Mouse (Mus musculus) embryonic facial prominence, embryonic 12.5 days (tissue): Measurements from ENCODE around the gene Hist1h1b. TPM values are rescaled to one million over a fixed set of nuclear protein-coding genes. Genes with fewer than 3 reads are reported as not detected.
A peak's percentile ranks its signal among the peaks of the same experiment; 100 is the strongest.
"Not testable (repeated sequence)": the region's sequence is repeated elsewhere in the genome, so short reads cannot be mapped to it uniquely, and the experiment has no call there.

Experiments used
- ATAC-seq: fragments of 200-750 bp; cut with Nextera tagmentation; 2 replicates; pipeline ENCODE4 v1.8.0; 2017; ENCODE audit not compliant: insufficient number of reproducible peaks, insufficient read depth, low FRiP score, low TSS enrichment
- H3K27ac ChIP-seq: fragments of 300-500 bp; sonication (generic); 2 replicates; pipeline ENCODE4 v1.5.1; 2016; ENCODE audit warnings: mild to moderate bottlenecking
- H3K27me3 ChIP-seq: fragments of 300-500 bp; sonication (generic); 2 replicates; pipeline ENCODE4 v1.6.1; 2016; ENCODE audit warnings: mild to moderate bottlenecking, moderate library complexity
- H3K36me3 ChIP-seq: fragments of 300-500 bp; sonication (generic); 2 replicates; pipeline ENCODE4 v1.6.1; 2016; ENCODE audit warnings: mild to moderate bottlenecking
- H3K4me1 ChIP-seq: fragments of 300-500 bp; sonication (generic); 2 replicates; pipeline ENCODE4 v1.6.1; 2016
- H3K4me2 ChIP-seq: fragments of 300-500 bp; sonication (generic); replicated peaks from 2 replicates; pipeline ENCODE4 v1.6.1; 2016; ENCODE audit warnings: mild to moderate bottlenecking, moderate library complexity
- H3K4me3 ChIP-seq: fragments of 300-500 bp; sonication (generic); 2 replicates; pipeline ENCODE4 v1.5.1; 2016; ENCODE audit warnings: mild to moderate bottlenecking
- H3K9ac ChIP-seq: fragments of 300-500 bp; sonication (generic); 2 replicates; pipeline ENCODE4 v1.6.1; 2016; ENCODE audit warnings: mild to moderate bottlenecking, moderate library complexity
- H3K9me3 ChIP-seq: fragments of 300-500 bp; sonication (generic); 2 replicates; pipeline ENCODE4 v1.6.1; 2016; ENCODE audit warnings: mild to moderate bottlenecking, moderate library complexity
- WGBS: fragments of 180-500 bp; shearing (Covaris S2); methylation state at CpG from one replicate; pipeline ENCODE4 v1.1.7; 2016; 5-methylcytosine and 5-hydroxymethylcytosine counted together
- microRNA-seq: library from miRNA; unstranded; fragments of <30 nt; microRNA quantifications from one replicate; pipeline ENCODE4, GENCODE M21; 2017
- polyA plus RNA-seq: library from polyadenylated mRNA; unstranded; fragments of >200 nt; fragmentation: Nextera tagmentation; extraction: Ambion mirVana; gene quantifications from 2 replicates; pipeline ENCODE4 v1.2.1, GENCODE M21; 2016

Hist1h1b gene
- polyA plus RNA-seq, 1 experiment from 2014 or later = 35.4 TPM

DNA sequence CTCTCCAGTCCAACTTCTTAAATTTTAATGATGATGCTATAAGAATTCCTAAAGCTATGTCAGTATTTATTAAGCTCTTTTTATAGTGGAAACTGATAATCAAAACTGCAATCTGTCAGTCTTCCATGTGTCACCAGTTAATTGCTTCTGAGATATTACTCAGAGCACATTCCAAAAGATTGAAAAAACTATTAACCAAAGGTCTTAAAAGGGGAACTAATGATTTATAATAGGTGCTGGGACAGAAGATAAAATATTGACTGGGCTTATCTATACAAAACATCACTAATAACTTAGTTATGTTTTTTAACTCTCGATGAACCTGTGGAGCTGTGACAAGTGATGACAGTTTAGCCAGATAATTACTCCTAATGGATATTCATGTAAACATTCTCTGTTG, 35.4 kb downstream of the Hist1h1b start:
- H3K4me2 ChIP-seq = no peak overlapping the region
- no peak for ATAC-seq
- no peak overlapping the region for H3K27ac ChIP-seq
- no peaks in the 10 kb centered on the region for H3K36me3 ChIP-seq
- no peak overlapping the region for H3K4me3 ChIP-seq
- no peaks in the 10 kb centered on the region for H3K27me3 ChIP-seq
- 84% methylated on average over 1 of the region's 1 CpGs for WGBS
- no peaks in the 10 kb centered on the region for H3K9me3 ChIP-seq
- H3K9ac ChIP-seq = no peak overlapping the region
- peaks cover 6% of the 10 kb centered on the region; the same call in 1 of the 2 replicates for H3K4me1 ChIP-seq

GRCm38 (mm10) chr13:21734906-21735767, 45.3 kb downstream of the Hist1h1b start, which contains the start of gene Hist1h4j:
TSS of gene Hist1h4j (plus strand) at chr13:21735064.
- not testable (repeated sequence) for H3K36me3 ChIP-seq, H3K9me3 ChIP-seq, H3K27me3 ChIP-seq
- Histone ChIP-seq H3K4me2 (peak within 1 kb of the TSS; percentile 63), H3K27ac (peak within 1 kb of the TSS; percentile 98), H3K9ac (peak within 1 kb of the TSS; percentile 62), H3K4me3 (peak within 1 kb of the TSS; percentile 55), H3K4me1 (peaks cover 12% of the 10 kb centered on the region)
- under 1% methylated on average over 44 of the region's 56 CpGs for WGBS
- ATAC-seq = peak; percentile 90

DNA sequence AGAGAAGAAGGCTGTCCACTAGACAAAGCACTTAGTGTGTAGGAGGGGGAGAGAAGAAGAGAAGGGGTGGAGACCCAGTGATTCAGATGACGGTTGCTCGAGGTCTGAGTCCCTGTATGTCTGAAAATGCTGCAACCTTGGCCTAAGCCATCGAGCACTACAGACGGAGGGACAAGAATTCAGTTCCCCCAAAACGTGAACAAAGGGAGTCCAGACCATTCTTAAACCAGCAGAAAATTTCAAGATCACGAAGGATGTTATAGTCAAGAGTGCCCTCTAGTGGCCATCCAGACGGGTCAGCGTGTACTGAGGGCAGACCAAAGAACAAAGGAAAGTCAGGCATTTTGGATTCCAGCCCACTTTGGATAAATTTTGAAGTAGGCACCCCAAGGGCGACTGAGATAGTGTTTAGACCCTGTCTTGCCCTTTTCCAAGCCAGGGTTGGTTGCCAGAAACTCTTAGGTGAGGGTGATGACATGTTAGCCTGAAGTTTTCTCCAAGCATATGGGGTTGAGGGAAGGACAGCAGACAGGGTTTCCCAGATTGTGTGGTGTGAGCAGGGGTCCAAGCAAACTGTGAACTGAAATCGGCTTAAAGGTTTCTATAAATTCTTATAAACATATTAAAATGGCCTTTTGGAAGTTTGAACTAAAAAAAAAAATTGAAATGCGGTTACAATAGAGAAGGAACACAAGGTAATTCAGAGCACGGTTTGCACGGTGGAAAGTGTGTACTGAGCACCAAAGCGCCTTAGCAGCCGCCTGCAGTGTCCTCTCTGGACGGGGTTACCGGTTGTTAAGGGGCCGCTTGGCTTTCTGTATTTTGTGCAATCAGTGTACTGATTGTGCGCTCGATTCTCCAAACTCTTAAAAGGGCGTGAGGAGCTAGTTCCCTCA, 46.2 kb downstream of the Hist1h1b start:
- Histone ChIP-seq H3K36me3 (no peaks in the 10 kb centered on the region), H3K4me3 (peak overlapping the region; percentile 55), H3K9ac (peak overlapping the region; percentile 59), H3K27me3 (no peaks in the 10 kb centered on the region), H3K4me1 (peaks cover 12% of the 10 kb centered on the region), H3K9me3 (no peaks in the 10 kb centered on the region), H3K27ac (peak overlapping the region; percentile 98), H3K4me2 (peak overlapping the region; percentile 63)
- ATAC-seq = peak; percentile 79
- WGBS = under 1% methylated on average over 21 of the region's 21 CpGs

- 0 out of 2 replicates have a peak overlapping the region, but pooled peaks have one; percentile 21 for H3K9ac ChIP-seq
- ATAC-seq = no peak
- no peak overlapping the region for H3K4me3 ChIP-seq
These were observed 47.0 kb downstream of the Hist1h1b start for GRCm38 (mm10) chr13:21733466-21733865.

More at GRCm38 (mm10) chr13:21733466-21733865, 47.0 kb downstream of the Hist1h1b start:
- Histone ChIP-seq H3K4me2 (peak overlapping the region; percentile 63), H3K36me3 (no peaks in the 10 kb centered on the region), H3K27ac (peak overlapping the region; percentile 98), H3K9me3 (no peaks in the 10 kb centered on the region), H3K27me3 (no peaks in the 10 kb centered on the region), H3K4me1 (peaks cover 12% of the 10 kb centered on the region)
- WGBS = 64% methylated on average over 5 of the region's 5 CpGs

Small RNA genes lying within 50 kb of the gene (microRNA-seq; reads per million reads assigned to microRNA genes)
- gene Gm19658 (not detected), gene Gm44346 (not detected), gene Gm44454 (not detected)

Other genes with a start within 250 kb of the Hist1h1b start
- 8.2 and 9.4 TPM in 2 replicates for gene Zkscan8, start 249.5 kb downstream of the Hist1h1b start, polyA plus RNA-seq
- gene Olfr1366, start 237.8 kb downstream of the Hist1h1b start, polyA plus RNA-seq = 0.19 and 0.40 TPM in 2 replicates
- 0.08 TPM in 1 of 2 replicates, not detected in the other for gene Olfr1535, start 220.7 kb downstream of the Hist1h1b start, polyA plus RNA-seq
- not detected in 2 replicates for gene Olfr1364, start 198.9 kb downstream of the Hist1h1b start, polyA plus RNA-seq
- gene Olfr1362, start 166.6 kb downstream of the Hist1h1b start, polyA plus RNA-seq = not detected in 2 replicates
- not detected in 2 replicates for gene Olfr11, start 138.1 kb downstream of the Hist1h1b start, polyA plus RNA-seq
- gene Olfr1361, start 117.2 kb downstream of the Hist1h1b start, polyA plus RNA-seq = not detected in 2 replicates
- gene Olfr1360, start 103.2 kb downstream of the Hist1h1b start, polyA plus RNA-seq = not detected in 2 replicates
- not detected in 2 replicates for gene Olfr1359, start 82.5 kb downstream of the Hist1h1b start, polyA plus RNA-seq
- 3.1 and 3.6 TPM in 2 replicates for gene Hist1h2bl, start 64.5 kb downstream of the Hist1h1b start, polyA plus RNA-seq
- 41.3 and 50.1 TPM in 2 replicates for gene Hist1h2ai, start 64.2 kb downstream of the Hist1h1b start, polyA plus RNA-seq
- gene Hist1h3h, start 63.0 kb downstream of the Hist1h1b start, polyA plus RNA-seq = 17.9 and 30.8 TPM in 2 replicates
- 8.3 and 8.9 TPM in 2 replicates for gene Hist1h2bm, start 58.6 kb downstream of the Hist1h1b start, polyA plus RNA-seq
- gene Hist1h4j, start 45.6 kb downstream of the Hist1h1b start, polyA plus RNA-seq = 1.6 and 1.9 TPM in 2 replicates
- 4.7 and 8.9 TPM in 2 replicates for gene Hist1h4k, start 30.1 kb downstream of the Hist1h1b start, polyA plus RNA-seq
- 37.1 and 46.3 TPM in 2 replicates for gene Hist1h2ak, start 26.8 kb downstream of the Hist1h1b start, polyA plus RNA-seq
- gene Hist1h2bn, start 26.5 kb downstream of the Hist1h1b start, polyA plus RNA-seq = 4.1 and 4.3 TPM in 2 replicates
- gene Hist1h3i, start 2.7 kb upstream of the Hist1h1b start, polyA plus RNA-seq = 144 and 172 TPM in 2 replicates
- gene Hist1h2an, start 6.6 kb upstream of the Hist1h1b start, polyA plus RNA-seq = 13.0 and 18.3 TPM in 2 replicates
- gene Hist1h2bp, start 6.8 kb upstream of the Hist1h1b start, polyA plus RNA-seq = 1.5 and 1.8 TPM in 2 replicates
- gene Hist1h2bq, start 29.6 kb upstream of the Hist1h1b start, polyA plus RNA-seq = 35.6 and 40.3 TPM in 2 replicates
- not detected in 2 replicates for gene Hist1h2ao, start 29.8 kb upstream of the Hist1h1b start, polyA plus RNA-seq
- not detected in 2 replicates for gene Hist1h4m, start 31.1 kb upstream of the Hist1h1b start, polyA plus RNA-seq
- gene Hist1h4n, start 51.6 kb upstream of the Hist1h1b start, polyA plus RNA-seq = 18.0 and 19.5 TPM in 2 replicates
- gene Hist1h2ap, start 52.9 kb upstream of the Hist1h1b start, polyA plus RNA-seq = 4,825 and 4,891 TPM in 2 replicates
- 34.0 and 43.6 TPM in 2 replicates for gene Hist1h2br, start 53.1 kb upstream of the Hist1h1b start, polyA plus RNA-seq
- 21.7 and 23.6 TPM in 2 replicates for gene Zfp184, start 164.5 kb upstream of the Hist1h1b start, polyA plus RNA-seq
- gene Pom121l2, start 200.6 kb upstream of the Hist1h1b start, polyA plus RNA-seq = 0.33 TPM in 1 of 2 replicates, not detected in the other
- gene Prss16, start 229.1 kb upstream of the Hist1h1b start, polyA plus RNA-seq = 0.69 and 0.95 TPM in 2 replicates